Mouse (Mus musculus): ENCODE measurements around the gene Slc5a10. TPM values are rescaled to one million over a fixed set of nuclear protein-coding genes. Genes with fewer than 3 reads are reported as not detected.

The Slc5a10 gene
- polyA plus RNA-seq, 1 experiment from 2014 or later, result 0.09 TPM

GRCm38 (mm10) chr11:61652686-61653447 lies 67.8 kb downstream of the Slc5a10 start, which contains the start of gene Grap:
Gene Grap (plus strand): TSS chr11:61653265.
- Histone ChIP-seq H3K4me1 (replicated peaks; ENCODE audit: control insufficient read depth, insufficient read depth, low read length) (no peaks in the 10 kb centered on the region), H3K9me3 (ENCODE audit: control insufficient read depth, low read length) (no peaks in the 10 kb centered on the region), H3K9ac (ENCODE audit: low read depth, low read length) (no peak within 1 kb of the TSS), H3K4me2 (replicated peaks; ENCODE audit: low read depth, low read length) (no peak within 1 kb of the TSS), H3K36me3 (ENCODE audit: control insufficient read depth, insufficient read depth, low read length) (no peaks in the 10 kb centered on the region), H3K4me3 (ENCODE audit: low read depth, low read length) (no peak within 1 kb of the TSS), H3K27ac (ENCODE audit: low read depth, low read length) (no peak within 1 kb of the TSS), H3K27me3 (ENCODE audit: control insufficient read depth, insufficient read depth, low read length) (no peaks in the 10 kb centered on the region)
- no peak for ATAC-seq (ENCODE audit: low FRiP score)
- WGBS, result 68% methylated on average over 10 of the region's 10 CpGs
- no peak for DNase-seq (ENCODE audit: low spot score)

GRCm38 (mm10) chr11:61652216-61652615 lies 68.4 kb downstream of the Slc5a10 start:
- H3K4me3 ChIP-seq (ENCODE audit: low read depth, low read length), result no peak overlapping the region
- no peaks in the 10 kb centered on the region for H3K27me3 ChIP-seq (ENCODE audit: control insufficient read depth, insufficient read depth, low read length)
- no peak overlapping the region for H3K9ac ChIP-seq (ENCODE audit: low read depth, low read length)
- WGBS, result 91% methylated on average over 5 of the region's 5 CpGs
- no peak overlapping the region for H3K4me2 ChIP-seq (replicated peaks; ENCODE audit: low read depth, low read length)
- H3K27ac ChIP-seq (ENCODE audit: low read depth, low read length), result no peak overlapping the region
- H3K4me1 ChIP-seq (replicated peaks; ENCODE audit: control insufficient read depth, insufficient read depth, low read length), result no peaks in the 10 kb centered on the region
- no peaks in the 10 kb centered on the region for H3K9me3 ChIP-seq (ENCODE audit: control insufficient read depth, low read length)
- DNase-seq (ENCODE audit: low spot score) (no peak), ATAC-seq (ENCODE audit: low FRiP score) (no peak)
- no peaks in the 10 kb centered on the region for H3K36me3 ChIP-seq (ENCODE audit: control insufficient read depth, insufficient read depth, low read length)

- no peak overlapping the region for H3K27ac ChIP-seq (ENCODE audit: low read depth, low read length)
- 87% methylated on average over 9 of the region's 9 CpGs for WGBS
- no peaks in the 10 kb centered on the region for H3K9me3 ChIP-seq (ENCODE audit: control insufficient read depth, low read length)
- no peak overlapping the region for H3K4me3 ChIP-seq (ENCODE audit: low read depth, low read length)
- no peak for ATAC-seq (ENCODE audit: low FRiP score)
- no peak overlapping the region for H3K9ac ChIP-seq (ENCODE audit: low read depth, low read length)
- H3K4me1 ChIP-seq (replicated peaks; ENCODE audit: control insufficient read depth, insufficient read depth, low read length), result no peaks in the 10 kb centered on the region
- DNase-seq (ENCODE audit: low spot score), result no peak
- no peak overlapping the region for H3K4me2 ChIP-seq (replicated peaks; ENCODE audit: low read depth, low read length)
- H3K27me3 ChIP-seq (ENCODE audit: control insufficient read depth, insufficient read depth, low read length), result no peaks in the 10 kb centered on the region
- no peaks in the 10 kb centered on the region for H3K36me3 ChIP-seq (ENCODE audit: control insufficient read depth, insufficient read depth, low read length)
Measured at GRCm38 (mm10) chr11:61650470-61651265, 70.0 kb downstream of the Slc5a10 start.

GRCm38 (mm10) chr11:61649626-61650025 lies 71.0 kb downstream of the Slc5a10 start:
- Histone ChIP-seq H3K27me3 (ENCODE audit: control insufficient read depth, insufficient read depth, low read length) (no peaks in the 10 kb centered on the region), H3K36me3 (ENCODE audit: control insufficient read depth, insufficient read depth, low read length) (no peaks in the 10 kb centered on the region), H3K27ac (ENCODE audit: low read depth, low read length) (no peak overlapping the region), H3K9ac (ENCODE audit: low read depth, low read length) (no peak overlapping the region), H3K4me1 (replicated peaks; ENCODE audit: control insufficient read depth, insufficient read depth, low read length) (no peaks in the 10 kb centered on the region), H3K4me3 (ENCODE audit: low read depth, low read length) (no peak overlapping the region), H3K4me2 (replicated peaks; ENCODE audit: low read depth, low read length) (no peak overlapping the region), H3K9me3 (ENCODE audit: control insufficient read depth, low read length) (no peaks in the 10 kb centered on the region)
- DNase-seq (ENCODE audit: low spot score), result no peak
- 91% methylated on average over 4 of the region's 4 CpGs for WGBS
- no peak for ATAC-seq (ENCODE audit: low FRiP score)

- no peak overlapping the region for H3K27ac ChIP-seq (ENCODE audit: low read depth, low read length)
- H3K4me1 ChIP-seq (replicated peaks; ENCODE audit: control insufficient read depth, insufficient read depth, low read length), result no peaks in the 10 kb centered on the region
- no peaks in the 10 kb centered on the region for H3K27me3 ChIP-seq (ENCODE audit: control insufficient read depth, insufficient read depth, low read length)
- DNase-seq (ENCODE audit: low spot score) (no peak), ATAC-seq (ENCODE audit: low FRiP score) (no peak)
- H3K4me3 ChIP-seq (ENCODE audit: low read depth, low read length), result no peak overlapping the region
- H3K4me2 ChIP-seq (replicated peaks; ENCODE audit: low read depth, low read length), result no peak overlapping the region
- no peaks in the 10 kb centered on the region for H3K9me3 ChIP-seq (ENCODE audit: control insufficient read depth, low read length)
- 87% methylated on average over 5 of the region's 5 CpGs for WGBS
- H3K9ac ChIP-seq (ENCODE audit: low read depth, low read length), result no peak overlapping the region
- H3K36me3 ChIP-seq (ENCODE audit: control insufficient read depth, insufficient read depth, low read length), result no peaks in the 10 kb centered on the region
Measured at GRCm38 (mm10) chr11:61649163-61649580, 71.5 kb downstream of the Slc5a10 start.

- no peak overlapping the region for H3K27ac ChIP-seq (ENCODE audit: low read depth, low read length)
- no peaks in the 10 kb centered on the region for H3K36me3 ChIP-seq (ENCODE audit: control insufficient read depth, insufficient read depth, low read length)
- DNase-seq (ENCODE audit: low spot score), result no peak
- no peak for ATAC-seq (ENCODE audit: low FRiP score)
- H3K27me3 ChIP-seq (ENCODE audit: control insufficient read depth, insufficient read depth, low read length), result no peaks in the 10 kb centered on the region
- H3K9me3 ChIP-seq (ENCODE audit: control insufficient read depth, low read length), result no peaks in the 10 kb centered on the region
- H3K4me2 ChIP-seq (replicated peaks; ENCODE audit: low read depth, low read length), result no peak overlapping the region
- H3K4me3 ChIP-seq (ENCODE audit: low read depth, low read length), result no peak overlapping the region
- no peak overlapping the region for H3K9ac ChIP-seq (ENCODE audit: low read depth, low read length)
- no peaks in the 10 kb centered on the region for H3K4me1 ChIP-seq (replicated peaks; ENCODE audit: control insufficient read depth, insufficient read depth, low read length)
- WGBS, result 86% methylated on average over 7 of the region's 7 CpGs
Measured at GRCm38 (mm10) chr11:61648749-61649115, 71.9 kb downstream of the Slc5a10 start.

GRCm38 (mm10) chr11:61647956-61648748 lies 72.5 kb downstream of the Slc5a10 start:
- H3K36me3 ChIP-seq (ENCODE audit: control insufficient read depth, insufficient read depth, low read length), result no peaks in the 10 kb centered on the region
- H3K4me2 ChIP-seq (replicated peaks; ENCODE audit: low read depth, low read length), result no peak overlapping the region
- ATAC-seq (ENCODE audit: low FRiP score) (no peak), DNase-seq (ENCODE audit: low spot score) (no peak)
- H3K4me3 ChIP-seq (ENCODE audit: low read depth, low read length), result no peak overlapping the region
- H3K4me1 ChIP-seq (replicated peaks; ENCODE audit: control insufficient read depth, insufficient read depth, low read length), result no peaks in the 10 kb centered on the region
- H3K9me3 ChIP-seq (ENCODE audit: control insufficient read depth, low read length), result no peaks in the 10 kb centered on the region
- no peak overlapping the region for H3K27ac ChIP-seq (ENCODE audit: low read depth, low read length)
- WGBS, result 85% methylated on average over 6 of the region's 6 CpGs
- H3K27me3 ChIP-seq (ENCODE audit: control insufficient read depth, insufficient read depth, low read length), result no peaks in the 10 kb centered on the region
- no peak overlapping the region for H3K9ac ChIP-seq (ENCODE audit: low read depth, low read length)

GRCm38 (mm10) chr11:61647110-61647910 lies 73.3 kb downstream of the Slc5a10 start:
- no peaks in the 10 kb centered on the region for H3K27me3 ChIP-seq (ENCODE audit: control insufficient read depth, insufficient read depth, low read length)
- 78% methylated on average over 10 of the region's 10 CpGs for WGBS
- DNase-seq (ENCODE audit: low spot score) (no peak), ATAC-seq (ENCODE audit: low FRiP score) (no peak)
- no peak overlapping the region for H3K4me2 ChIP-seq (replicated peaks; ENCODE audit: low read depth, low read length)
- H3K9me3 ChIP-seq (ENCODE audit: control insufficient read depth, low read length), result no peaks in the 10 kb centered on the region
- H3K36me3 ChIP-seq (ENCODE audit: control insufficient read depth, insufficient read depth, low read length), result no peaks in the 10 kb centered on the region
- no peak overlapping the region for H3K9ac ChIP-seq (ENCODE audit: low read depth, low read length)
- no peak overlapping the region for H3K4me3 ChIP-seq (ENCODE audit: low read depth, low read length)
- no peaks in the 10 kb centered on the region for H3K4me1 ChIP-seq (replicated peaks; ENCODE audit: control insufficient read depth, insufficient read depth, low read length)
- H3K27ac ChIP-seq (ENCODE audit: low read depth, low read length), result no peak overlapping the region

Data from hindbrain, embryonic 11.5 days (tissue).